Comparison of ENCODE assay signal across 8 mouse cellular contexts in genomic region chr4:155993606-155994005, GRCm38 (mm10). TPM values are rescaled to one million over a fixed set of nuclear protein-coding genes. Genes with fewer than 3 reads are reported as not detected.
A peak's percentile ranks its signal among the peaks of the same experiment; 100 is the strongest.
DNase-seq lines count a peak whose midpoint lies in the region; ATAC-seq and TF ChIP-seq lines count a peak whose summit lies in the region.

No protein-coding gene starts in this region.

- TF ChIP-seq CTCF in gastrocnemius, adult 2 months (IDR thresholded peaks at IDR 0.05) = no peak

- intact Hi-C loops in gastrocnemius, adult 2 months (cut with DNase I) = loop anchor here (2.0 to 5.0 kb wide), 3 partner anchors 27 to 114 kb away; partner anchors contain the start of genes 9430015G10Rik and Ube2j2
- intact Hi-C loops in left cerebral cortex, postnatal 4 days (cut with DNase I) = no loop called here

- DNase-seq in gastrocnemius, adult 2 months = no peak
- no peak for DNase-seq in gastrocnemius, postnatal 25 days
- DNase-seq in 3T3-L1 (ENCODE audit: low read depth, low spot score) = peak; percentile 32
- no peak for DNase-seq in liver, embryonic 13.5 days
- no peak for DNase-seq in left cerebral cortex, postnatal 4 days
- DNase-seq in gastrocnemius, adult 18-20 months (ENCODE audit: low spot score) = no peak
- no peak for DNase-seq in cerebellum, adult 11-12 months

- peaks cover 36% of the 10 kb centered on the region for H3K36me3 ChIP-seq in forebrain, embryonic 13.5 days (ENCODE audit: poor library complexity, severe bottlenecking)
- H3K36me3 ChIP-seq in liver, embryonic 13.5 days = peaks cover 34% of the 10 kb centered on the region

- peak overlapping the region; percentile 81 for H3K9ac ChIP-seq in forebrain, embryonic 13.5 days
- peak overlapping the region; percentile 92 for H3K9ac ChIP-seq in liver, embryonic 13.5 days

- ATAC-seq in forebrain, embryonic 13.5 days = no peak
- no peak for ATAC-seq in liver, embryonic 13.5 days (ENCODE audit: low read depth)

- H3K27ac ChIP-seq in gastrocnemius, adult 2 months = peak overlapping the region; percentile 100
- H3K27ac ChIP-seq in forebrain, embryonic 13.5 days = peak overlapping the region; percentile 90
- H3K27ac ChIP-seq in liver, embryonic 13.5 days = peak overlapping the region; percentile 96

- no peaks in the 10 kb centered on the region for H3K9me3 ChIP-seq in forebrain, embryonic 13.5 days (replicated peaks)
- no peaks in the 10 kb centered on the region for H3K9me3 ChIP-seq in liver, embryonic 13.5 days (replicated peaks)

- peak overlapping the region; percentile 81 for H3K4me2 ChIP-seq in forebrain, embryonic 13.5 days
- H3K4me2 ChIP-seq in liver, embryonic 13.5 days = peak overlapping the region; percentile 75

- no peaks in the 10 kb centered on the region for H3K27me3 ChIP-seq in forebrain, embryonic 13.5 days
- no peaks in the 10 kb centered on the region for H3K27me3 ChIP-seq in liver, embryonic 13.5 days

- 7% methylated on average over 15 of the region's 15 CpGs for WGBS in forebrain, embryonic 13.5 days
- 1% methylated on average over 15 of the region's 15 CpGs for WGBS in liver, embryonic 13.5 days (ENCODE audit: insufficient replicate concordance)

- peaks cover 29% of the 10 kb centered on the region for H3K4me1 ChIP-seq in forebrain, embryonic 13.5 days
- H3K4me1 ChIP-seq in liver, embryonic 13.5 days (replicated peaks) = peaks cover 62% of the 10 kb centered on the region

- peak overlapping the region; percentile 85 for H3K4me3 ChIP-seq in gastrocnemius, adult 2 months
- peak overlapping the region; percentile 72 for H3K4me3 ChIP-seq in forebrain, embryonic 13.5 days
- peak overlapping the region; percentile 85 for H3K4me3 ChIP-seq in liver, embryonic 13.5 days (replicated peaks)

RNA-seq across cellular contexts. Expression of gene Sdf4, which starts 0.9 kb away (rescaled TPM):
- total RNA-seq in gastrocnemius, adult 2 months (2021) = 10 to 100 TPM; 75.7 to 81.5 TPM
- 10 to 100 TPM; 67.0 to 79.3 TPM for total RNA-seq in gastrocnemius, postnatal 25 days (2021)
- 113 and 118 TPM in 2 replicates for polyA plus RNA-seq in forebrain, embryonic 13.5 days (2015; fragmentation: Nextera tagmentation; extraction: Ambion mirVana)
- 88.2 and 91.6 TPM in 2 replicates for polyA plus RNA-seq in liver, embryonic 13.5 days (2015; fragmentation: Nextera tagmentation; extraction: Ambion mirVana)
- total RNA-seq in left cerebral cortex, postnatal 4 days (2021) = 100 to 1,000 TPM; 111 to 112 TPM
- 10 to 100 TPM; 77.2 to 85.0 TPM for total RNA-seq in gastrocnemius, adult 18-20 months (2021)

RNA-seq across cellular contexts. Expression of gene B3galt6, which starts 1.2 kb away (rescaled TPM):
- total RNA-seq in gastrocnemius, adult 2 months (2021) = 1 to 10 TPM in 1 of 2 experiments, under 1 TPM in 1; 0.92 to 2.0 TPM
- total RNA-seq in gastrocnemius, postnatal 25 days (2021) = 1 to 10 TPM; 1.2 to 1.6 TPM
- 21.0 and 21.8 TPM in 2 replicates for polyA plus RNA-seq in forebrain, embryonic 13.5 days (2015; fragmentation: Nextera tagmentation; extraction: Ambion mirVana)
- polyA plus RNA-seq in liver, embryonic 13.5 days (2015; fragmentation: Nextera tagmentation; extraction: Ambion mirVana) = 5.5 and 6.2 TPM in 2 replicates
- 10 to 100 TPM; 12.9 to 13.7 TPM for total RNA-seq in left cerebral cortex, postnatal 4 days (2021)
- 1 to 10 TPM; 1.3 TPM for total RNA-seq in gastrocnemius, adult 18-20 months (2021)

RNA-seq across cellular contexts. Expression of gene Tnfrsf4, which starts 20.0 kb away (rescaled TPM):
- total RNA-seq in gastrocnemius, adult 2 months (2021) = 1 to 10 TPM in 1 of 2 experiments, under 1 TPM in 1; 0.75 to 2.1 TPM
- under 1 TPM; 0.51 to 0.80 TPM for total RNA-seq in gastrocnemius, postnatal 25 days (2021)
- polyA plus RNA-seq in forebrain, embryonic 13.5 days (2015; fragmentation: Nextera tagmentation; extraction: Ambion mirVana) = 0.63 and 1.1 TPM in 2 replicates
- 0.09 and 0.20 TPM in 2 replicates for polyA plus RNA-seq in liver, embryonic 13.5 days (2015; fragmentation: Nextera tagmentation; extraction: Ambion mirVana)
- total RNA-seq in left cerebral cortex, postnatal 4 days (2021) = 1 to 10 TPM; 1.3 to 1.5 TPM
- total RNA-seq in gastrocnemius, adult 18-20 months (2021) = 1 to 10 TPM; 1.2 to 1.3 TPM

RNA-seq across cellular contexts. Expression of gene C1qtnf12, which starts 31.5 kb away (rescaled TPM):
- 10 to 100 TPM; 15.1 to 18.5 TPM for total RNA-seq in gastrocnemius, adult 2 months (2021)
- total RNA-seq in gastrocnemius, postnatal 25 days (2021) = 10 to 100 TPM; 14.7 to 16.1 TPM
- polyA plus RNA-seq in forebrain, embryonic 13.5 days (2015; fragmentation: Nextera tagmentation; extraction: Ambion mirVana) = 7.0 and 10.1 TPM in 2 replicates
- polyA plus RNA-seq in liver, embryonic 13.5 days (2015; fragmentation: Nextera tagmentation; extraction: Ambion mirVana) = 55.3 and 58.7 TPM in 2 replicates
- total RNA-seq in left cerebral cortex, postnatal 4 days (2021) = 10 to 100 TPM; 12.0 to 14.8 TPM
- total RNA-seq in gastrocnemius, adult 18-20 months (2021) = 10 to 100 TPM; 16.9 to 19.7 TPM

RNA-seq across cellular contexts. Expression of gene Tnfrsf18, which starts 32.4 kb away (rescaled TPM):
- total RNA-seq in gastrocnemius, adult 2 months (2021) = not detected
- not detected for total RNA-seq in gastrocnemius, postnatal 25 days (2021)
- 0.83 and 0.98 TPM in 2 replicates for polyA plus RNA-seq in forebrain, embryonic 13.5 days (2015; fragmentation: Nextera tagmentation; extraction: Ambion mirVana)
- 0.60 and 0.65 TPM in 2 replicates for polyA plus RNA-seq in liver, embryonic 13.5 days (2015; fragmentation: Nextera tagmentation; extraction: Ambion mirVana)
- total RNA-seq in left cerebral cortex, postnatal 4 days (2021) = not detected
- total RNA-seq in gastrocnemius, adult 18-20 months (2021) = not detected

Comparison
In these comparisons a context has a peak if more than half of its experiments do, and no peak if none do; other contexts are left out.
1. RNA of gene B3galt6, which starts 1.2 kb away (total RNA-seq): 12.9 to 13.7 TPM in left cerebral cortex, postnatal 4 days; 0.92 to 2.0 TPM in gastrocnemius, adult 2 months, 1.2 to 1.6 TPM in gastrocnemius, postnatal 25 days and 1.3 TPM in gastrocnemius, adult 18-20 months; every median in the first group is over 4 times any median in the second.
2. Peak in every context shown above with its lines, with median percentiles within 50 percentile points of each other: H3K27ac ChIP-seq and H3K4me3 ChIP-seq.